Mouse (Mus musculus) kidney, postnatal 36 days (tissue): Measurements from ENCODE around the gene Bri3bp.

ENCODE experiments used
- DNase-seq, 2 experiments: peaks; one replicate each; pipeline ENCODE4 v3.0.0; 2021 to 2022; ENCODE audit warnings: mixed read lengths in 2 of 2

The Bri3bp gene

GRCm38 (mm10) chr5:125456100-125456499 lies 14.7 kb downstream of the Bri3bp start:
- DNase-seq = no peak

DNA sequence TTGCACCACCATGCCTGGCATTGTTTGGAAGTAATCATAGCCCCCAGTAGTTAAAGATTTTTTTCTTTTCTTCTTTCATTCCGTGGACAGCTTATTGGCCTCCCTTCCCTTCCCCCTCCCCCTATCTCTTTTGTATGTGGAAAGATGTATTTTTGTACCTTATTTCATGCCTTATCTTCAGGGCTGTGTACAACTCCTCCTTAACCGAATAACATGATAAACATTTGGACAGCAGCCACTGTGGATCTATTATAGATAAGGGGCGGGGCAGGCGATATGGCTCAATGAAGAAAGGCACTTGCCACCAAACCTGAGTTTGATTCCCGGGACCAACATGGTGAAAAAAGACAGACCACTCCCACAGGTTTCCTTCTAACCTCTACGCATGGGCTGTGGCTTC lies 16.2 kb downstream of the Bri3bp start:
- no peak for DNase-seq

DNA sequence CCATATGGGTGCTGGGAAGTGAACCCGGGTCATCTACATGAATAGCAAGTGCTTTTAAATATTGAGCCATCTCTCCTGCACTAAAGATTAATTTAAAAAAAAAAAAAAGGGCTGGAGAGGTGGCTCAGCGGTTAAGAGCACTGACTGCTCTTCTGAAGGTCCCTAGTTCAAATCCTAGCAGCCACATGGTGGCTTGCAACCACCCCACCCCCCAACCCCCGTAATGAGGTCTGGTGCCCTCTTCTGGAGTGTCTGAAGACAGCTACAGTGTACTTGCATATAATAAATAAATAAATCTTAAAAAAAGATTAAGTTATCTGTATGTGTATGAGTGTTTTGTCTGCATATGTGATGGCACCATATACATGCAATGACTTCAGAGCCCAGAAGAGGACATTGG lies 19.2 kb downstream of the Bri3bp start:
- DNase-seq = no peak

DNA sequence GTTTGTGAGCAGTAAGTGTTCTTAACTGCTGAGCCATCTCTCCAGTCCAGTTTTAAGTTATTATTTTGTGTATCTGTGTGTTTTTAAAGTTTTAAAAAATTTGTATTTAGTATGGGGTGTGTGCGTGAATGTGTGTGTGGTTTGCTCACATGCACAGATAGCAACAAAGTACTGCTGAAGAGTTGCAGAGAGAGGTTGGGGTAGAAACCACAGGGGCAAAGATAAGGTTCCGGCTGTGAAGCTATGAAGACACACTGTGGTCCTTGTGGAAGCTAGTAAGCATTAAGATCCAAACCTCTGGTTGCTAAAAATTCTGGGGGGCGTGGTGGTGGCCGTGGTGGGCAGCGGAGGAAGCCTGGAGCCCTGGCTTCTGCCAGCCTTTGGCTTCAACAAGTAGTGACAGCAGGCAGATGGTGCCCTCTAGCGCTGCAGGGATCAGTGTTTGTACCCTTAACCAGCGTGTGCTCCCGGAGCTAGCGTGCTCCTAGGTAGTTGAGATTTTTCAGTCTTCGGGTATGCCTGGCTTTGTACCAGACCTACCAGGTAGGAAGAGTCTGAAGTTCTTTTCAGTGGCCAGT lies 20.6 kb downstream of the Bri3bp start:
- peak; percentile 73 to 88 for DNase-seq

- no peak for DNase-seq
Measured at GRCm38 (mm10) chr5:125465192-125465591, 23.8 kb downstream of the Bri3bp start.

- peak; percentile 97 to 98 for DNase-seq
Measured at GRCm38 (mm10) chr5:125465701-125466106, 24.3 kb downstream of the Bri3bp start.

DNA sequence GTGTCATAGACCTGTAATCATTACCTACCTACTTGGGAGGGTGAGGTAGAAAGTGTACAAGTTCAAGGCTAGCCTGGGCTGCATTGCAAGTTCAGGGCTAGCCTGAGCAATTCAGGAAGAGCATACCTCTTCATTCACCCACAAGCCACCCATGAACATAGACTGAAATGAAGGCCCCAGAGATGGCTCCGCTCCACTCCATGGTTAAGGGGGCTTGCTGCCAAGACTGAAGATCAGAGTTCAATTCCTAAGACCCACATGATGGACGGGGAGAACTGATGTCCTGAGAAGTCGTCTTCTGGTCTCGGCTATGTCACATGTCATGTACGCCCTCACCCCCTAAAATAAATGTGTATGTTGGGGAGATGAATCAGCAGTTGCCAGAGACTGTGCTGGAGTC lies 25.1 kb downstream of the Bri3bp start:
- DNase-seq = peak; percentile 32 to 60

- DNase-seq = peak; percentile 93 to 94
Measured at GRCm38 (mm10) chr5:125467261-125467660, 25.9 kb downstream of the Bri3bp start.

DNA sequence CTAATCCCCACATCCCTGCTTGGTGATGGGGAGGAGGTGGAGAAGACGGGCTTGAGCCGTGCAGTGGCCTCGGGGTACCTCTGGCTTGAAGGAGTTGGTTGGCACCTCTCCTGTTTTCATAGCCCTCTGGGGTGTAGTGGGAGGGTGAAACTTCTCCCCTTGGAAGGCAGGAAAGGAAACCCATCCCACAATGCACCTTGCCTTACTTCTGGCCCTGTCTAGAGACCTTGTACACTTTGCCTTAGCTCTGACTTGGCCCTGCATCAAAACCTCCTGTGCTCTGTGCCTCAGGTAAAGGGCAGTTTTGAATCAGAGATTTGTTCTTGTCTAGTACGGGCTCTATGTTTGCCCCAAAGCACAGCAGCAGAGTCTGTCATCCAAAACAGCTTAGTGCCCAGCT lies 29.3 kb downstream of the Bri3bp start:
- DNase-seq = peak; percentile 60 to 68

DNA sequence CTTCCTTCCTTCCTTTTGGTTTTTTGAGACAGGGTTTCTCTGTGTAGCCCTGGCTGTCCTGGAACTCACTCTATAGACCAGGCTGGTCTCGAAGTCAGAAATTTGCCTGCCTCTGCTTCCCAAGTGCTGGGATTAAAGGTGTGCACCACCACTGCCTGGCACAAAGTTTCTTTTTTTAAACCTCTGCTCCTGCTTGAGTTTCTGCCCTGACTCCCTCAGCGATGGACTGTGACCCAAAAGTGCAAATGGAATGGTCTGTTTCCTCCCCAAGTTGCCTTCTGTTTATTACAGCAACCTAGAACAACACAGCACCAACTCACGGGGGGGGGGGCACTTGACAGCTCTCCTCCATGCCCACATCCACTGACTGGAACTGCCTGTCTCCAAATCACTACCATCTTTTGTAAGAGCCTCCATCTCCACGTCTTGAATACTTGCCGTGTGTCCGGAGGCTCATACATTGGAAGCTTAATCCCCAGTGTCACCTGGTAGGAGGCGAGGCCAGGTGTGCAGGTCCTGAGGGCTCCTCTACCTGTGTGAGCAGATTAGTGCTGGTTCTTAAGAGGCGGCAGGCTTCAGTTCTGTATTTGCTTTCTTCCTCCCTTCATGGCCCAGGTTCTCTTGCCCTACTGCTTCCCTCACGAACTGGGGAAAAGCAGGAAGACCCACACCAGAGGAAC lies 31.6 kb downstream of the Bri3bp start:
- peak; percentile 36 to 38 for DNase-seq

- DNase-seq = peak in 1 of 2 experiments; percentile 39
Measured at GRCm38 (mm10) chr5:125475030-125475429, 33.7 kb downstream of the Bri3bp start.

DNA sequence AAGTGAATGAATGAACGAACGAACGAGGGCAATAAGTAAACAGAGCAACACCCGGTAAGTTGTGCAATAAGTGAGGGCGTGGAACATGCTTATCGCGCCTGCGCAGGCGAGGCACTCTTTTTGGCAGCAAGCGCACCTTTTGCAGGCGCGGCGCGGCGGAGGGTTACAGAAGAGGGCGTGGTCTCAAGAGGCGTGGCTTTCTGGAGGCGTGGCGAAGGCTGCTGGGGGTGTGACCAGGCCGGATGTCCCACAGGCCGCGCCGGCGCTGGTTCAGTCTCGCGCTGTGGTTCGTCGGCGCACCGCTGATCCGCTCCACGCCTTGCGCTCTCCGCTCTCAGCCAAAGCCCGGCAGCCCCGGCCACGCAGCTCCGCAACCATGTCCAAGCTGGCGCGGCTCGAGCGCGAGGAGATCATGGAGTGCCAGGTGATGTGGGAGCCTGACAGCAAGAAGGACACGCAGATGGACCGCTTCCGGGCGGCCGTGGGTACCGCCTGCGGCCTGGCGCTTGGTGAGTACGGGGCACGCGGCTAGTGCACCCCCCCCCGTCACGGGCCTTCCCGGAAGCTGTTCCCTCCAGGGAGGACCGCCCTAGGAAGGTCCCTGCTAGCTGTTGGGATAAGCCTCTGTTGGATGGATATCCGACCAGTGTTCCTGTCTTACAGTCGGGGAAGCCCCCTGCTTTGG lies 34.4 kb downstream of the Bri3bp start, which contains the start of gene Aacs:
Gene Aacs, plus strand, starts transcription at position 214 of the 685 bp plus-strand sequence.
- DNase-seq = peak; percentile 97 to 98

DNA sequence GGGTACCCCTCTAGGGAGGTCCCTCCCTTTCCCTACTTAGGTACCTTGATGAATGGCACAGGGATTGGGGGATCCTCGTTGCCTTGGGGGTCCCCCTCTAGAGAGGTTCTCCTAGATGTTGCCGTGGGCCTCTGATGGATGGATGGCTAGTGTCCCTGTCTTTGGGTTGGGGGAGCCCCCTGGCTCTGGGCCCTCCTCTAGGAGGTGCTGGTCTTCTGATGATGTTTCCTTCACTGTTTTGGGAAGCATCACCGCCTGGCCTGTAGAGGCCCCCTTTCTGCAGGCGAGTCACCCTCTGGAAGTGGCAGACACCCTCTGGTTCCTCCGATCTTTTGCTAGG lies 34.9 kb downstream of the Bri3bp start:
- DNase-seq = peak in 1 of 2 experiments; percentile 27

- DNase-seq = no peak
Measured at GRCm38 (mm10) chr5:125476799-125477198, 35.4 kb downstream of the Bri3bp start.

- DNase-seq = no peak
Measured at GRCm38 (mm10) chr5:125477533-125477932, 36.2 kb downstream of the Bri3bp start.

- DNase-seq = no peak
Measured at GRCm38 (mm10) chr5:125478037-125478436, 36.7 kb downstream of the Bri3bp start.

- no peak for DNase-seq
Measured at GRCm38 (mm10) chr5:125479376-125479775, 38.0 kb downstream of the Bri3bp start.

- DNase-seq = peak in 1 of 2 experiments; percentile 50
Measured at GRCm38 (mm10) chr5:125480434-125481231, 39.3 kb downstream of the Bri3bp start.

DNA sequence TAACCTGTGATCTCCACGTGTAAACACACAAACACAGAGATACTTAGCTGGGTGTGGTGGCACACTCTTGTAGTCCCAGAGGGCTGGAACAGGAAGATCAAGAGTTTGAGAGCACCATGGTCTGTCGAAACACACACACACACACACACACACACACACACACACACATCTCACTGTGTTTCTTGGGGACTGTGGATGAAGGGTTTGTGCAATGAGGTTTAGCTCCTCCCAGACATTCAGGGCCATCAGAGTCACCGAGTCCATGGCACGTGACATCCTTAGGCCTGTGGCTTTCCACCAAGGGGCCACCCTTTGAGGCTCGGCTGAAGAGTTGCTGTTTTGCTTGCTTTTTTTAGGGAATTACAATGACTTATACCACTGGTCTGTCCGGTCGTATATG lies 41.1 kb downstream of the Bri3bp start:
- no peak for DNase-seq

DNA sequence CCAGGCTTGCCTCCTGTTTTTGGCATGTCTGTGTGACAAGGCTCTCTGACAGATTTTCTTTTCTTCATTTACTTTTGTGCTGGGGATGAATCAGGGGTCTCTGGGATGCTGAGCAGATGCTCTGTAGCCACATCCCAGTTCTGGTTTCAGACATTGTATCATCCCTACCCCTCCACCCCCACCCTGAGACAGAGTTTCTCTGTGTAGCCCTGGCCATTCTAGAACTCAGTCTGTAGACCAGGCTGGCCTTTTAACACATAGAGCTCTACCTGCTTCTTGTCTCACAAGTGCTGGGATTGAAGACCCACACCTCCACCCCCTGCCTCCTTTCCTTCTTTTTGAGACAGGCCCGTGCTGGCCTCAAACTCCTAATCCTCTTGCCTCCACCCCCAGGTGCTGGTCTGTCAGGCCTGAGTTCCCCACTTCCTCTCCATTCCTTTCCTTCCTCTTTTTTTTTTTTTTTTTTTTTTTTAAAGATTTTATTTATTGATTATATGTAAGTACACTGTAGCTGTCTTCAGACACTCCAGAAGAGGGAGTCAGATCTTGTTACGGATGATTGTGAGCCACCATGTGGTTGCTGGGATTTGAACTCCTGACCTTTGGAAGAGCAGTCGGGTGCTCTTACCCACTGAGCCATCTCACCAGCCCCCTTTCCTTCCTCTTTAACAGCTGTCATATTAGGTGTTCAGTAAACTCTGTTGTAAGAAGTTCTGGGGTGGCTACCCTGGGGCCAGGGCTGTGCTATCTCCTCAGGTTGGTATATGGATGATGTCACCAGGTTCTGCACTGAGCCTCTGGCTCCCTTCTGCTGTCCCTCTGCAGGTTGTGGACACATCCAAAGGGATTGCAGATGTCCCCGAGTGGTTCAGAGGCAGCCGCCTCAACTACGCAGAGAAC lies 42.6 kb downstream of the Bri3bp start:
- DNase-seq = no peak

GRCm38 (mm10) chr5:125485031-125485778 lies 43.8 kb downstream of the Bri3bp start:
- peak; percentile 39 to 50 for DNase-seq
